Mouse (Mus musculus): ENCODE measurements around the gene Tmem147.

Gene Tmem147

GRCm38 (mm10) chr7:30728214-30728613 is 1.1 kb downstream of the Tmem147 start:
- no peak for DNase-seq (ENCODE audit: low spot score)

DNA sequence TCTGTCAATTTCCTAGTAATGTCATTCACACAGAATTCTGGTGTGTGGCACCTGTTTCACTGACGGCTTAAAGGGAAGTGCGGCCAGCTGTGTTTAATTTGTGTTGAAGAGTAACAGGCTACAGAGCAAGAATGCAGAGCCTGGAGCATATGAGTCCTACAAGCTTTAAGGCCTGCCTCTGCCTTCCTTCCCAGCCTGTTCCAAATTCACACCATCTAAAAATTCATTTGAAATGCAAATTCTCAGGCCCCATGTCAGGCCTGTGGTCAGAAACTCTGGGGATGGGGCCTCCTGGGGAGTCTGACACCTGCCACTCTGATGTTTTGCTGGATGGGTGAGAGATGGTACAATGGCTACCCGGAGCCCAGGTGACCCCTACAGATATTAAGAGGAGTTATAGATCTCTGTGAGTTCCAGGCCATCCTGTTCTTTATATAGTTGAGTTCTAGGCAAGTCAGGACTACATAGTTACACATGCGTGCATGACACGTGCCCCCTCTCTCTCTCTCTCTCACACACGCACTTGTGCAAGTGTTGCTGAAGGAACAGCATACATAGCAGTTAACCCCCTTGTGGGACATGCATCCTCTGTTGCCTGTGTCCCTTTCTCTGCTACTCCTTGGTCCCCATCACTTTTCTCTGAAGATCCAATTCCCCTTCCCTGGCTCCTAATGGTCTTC is 5.9 kb downstream of the Tmem147 start:
- DNase-seq (ENCODE audit: low spot score): no peak

DNA sequence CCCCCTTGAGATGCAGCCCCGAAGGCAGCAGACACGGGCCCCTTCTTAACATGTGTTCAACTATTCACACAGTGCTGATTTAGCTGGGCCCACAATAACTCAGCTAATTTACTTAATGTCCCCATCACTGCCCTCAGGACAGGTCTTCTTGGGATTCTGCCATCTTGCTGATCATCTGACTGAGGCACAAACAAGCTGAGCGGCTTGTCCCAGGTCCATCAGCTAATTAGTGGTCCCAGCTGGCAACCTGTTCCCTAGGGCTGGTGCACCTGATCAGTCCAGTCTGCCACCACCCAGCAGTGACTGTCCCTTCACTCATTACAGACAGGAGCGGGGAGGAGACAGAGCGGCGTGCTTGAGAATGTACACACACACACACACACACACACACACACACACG is 8.1 kb downstream of the Tmem147 start:
- no peak for DNase-seq (ENCODE audit: low spot score)

DNA sequence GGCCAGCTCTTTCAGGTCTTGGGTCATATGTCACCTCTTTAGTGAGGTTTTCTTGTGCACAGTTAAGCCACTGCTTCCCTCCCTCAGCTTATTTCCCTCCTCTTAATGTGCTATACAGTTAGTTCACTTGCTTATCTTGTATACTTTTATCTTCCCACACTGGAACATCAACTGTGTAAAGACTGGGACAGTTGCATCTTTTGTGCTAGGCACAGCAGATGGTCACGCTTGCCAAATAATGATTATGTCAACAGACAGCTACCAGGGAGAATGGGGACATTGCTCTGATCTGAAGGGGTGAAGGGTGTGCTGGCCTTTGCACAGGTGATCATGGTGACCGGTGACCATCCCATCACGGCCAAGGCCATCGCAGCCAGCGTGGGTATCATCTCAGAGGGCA is 9.7 kb downstream of the Tmem147 start:
- DNase-seq (ENCODE audit: low spot score): no peak

- DNase-seq (ENCODE audit: low spot score): no peak
These were observed 11.7 kb downstream of the Tmem147 start for GRCm38 (mm10) chr7:30717716-30718046.

- peak; percentile 60 for DNase-seq (ENCODE audit: low spot score)
These were observed 12.2 kb downstream of the Tmem147 start for GRCm38 (mm10) chr7:30717006-30717715.

DNA sequence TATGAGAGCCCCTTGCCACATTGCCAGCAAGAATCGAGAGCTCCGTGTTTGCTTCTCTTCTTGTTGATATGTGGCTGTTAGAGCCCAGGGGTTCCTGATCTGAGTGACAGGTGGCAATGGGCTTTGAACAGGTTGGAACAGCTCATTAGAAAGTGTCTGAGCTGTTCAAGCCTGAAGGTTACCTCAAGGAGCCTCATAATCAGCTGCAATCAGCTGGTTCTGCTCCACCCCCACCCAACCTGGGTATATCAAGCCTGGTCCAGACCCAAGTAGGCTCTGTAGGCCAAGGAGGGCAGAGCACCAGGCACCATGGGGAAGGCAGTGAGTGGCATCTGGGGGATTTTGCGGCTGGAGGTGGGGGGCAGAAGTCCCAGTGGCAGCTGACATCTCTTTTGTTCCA is 17.4 kb downstream of the Tmem147 start, which contains the start of gene Atp4a:
Atp4a (plus strand) TSS at position 268 of the 400 bp plus-strand sequence.
- DNase-seq (ENCODE audit: low spot score): no peak

DNA sequence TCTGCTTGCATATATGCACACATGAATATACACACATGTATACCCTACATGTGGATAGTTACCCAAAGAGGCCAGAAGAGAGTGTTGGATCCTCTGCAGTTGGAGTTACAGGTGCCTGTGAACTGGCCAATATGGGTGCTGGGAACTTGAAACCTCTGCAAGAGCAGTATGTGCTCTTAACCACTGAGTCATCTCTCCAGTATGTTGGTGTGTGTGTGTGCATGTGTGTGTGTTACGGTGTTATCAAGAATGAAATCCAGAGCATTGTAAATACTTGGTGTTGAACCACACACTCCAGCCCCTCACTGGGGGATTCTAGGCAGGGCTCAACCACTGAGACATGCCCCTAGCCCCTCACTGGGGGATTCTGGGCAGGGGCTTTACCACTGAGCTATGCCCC is 21.9 kb downstream of the Tmem147 start:
- DNase-seq (ENCODE audit: low spot score): no peak

GRCm38 (mm10) chr7:30706214-30706882 is 23.0 kb downstream of the Tmem147 start:
- no peak for DNase-seq (ENCODE audit: low spot score)

DNA sequence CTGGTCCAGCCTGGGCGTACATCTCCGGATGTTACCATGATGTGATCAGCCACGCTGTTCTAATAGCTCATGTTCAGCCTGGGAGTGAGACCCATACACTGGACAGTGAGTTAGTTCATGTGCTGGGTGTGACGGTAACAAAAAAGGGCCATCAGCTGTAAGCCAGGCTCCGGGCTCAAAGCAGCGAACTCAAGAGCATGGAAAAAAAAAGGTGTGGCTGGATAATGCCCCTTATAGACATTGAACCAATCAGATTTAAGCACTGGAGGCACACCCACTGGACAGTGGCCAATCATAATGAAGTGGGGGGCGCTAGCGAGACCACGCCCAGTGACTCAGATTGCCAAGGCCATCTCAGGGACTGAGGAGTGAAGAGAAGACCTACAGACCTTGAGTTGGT is 30.8 kb downstream of the Tmem147 start, which contains the start of gene 2200002J24Rik:
2200002J24Rik (plus strand) TSS at position 338 of the 400 bp plus-strand sequence.
- DNase-seq (ENCODE audit: low spot score): no peak

GRCm38 (mm10) chr7:30698101-30698500 is 31.2 kb downstream of the Tmem147 start:
- peak; percentile 21 for DNase-seq (ENCODE audit: low spot score)

DNA sequence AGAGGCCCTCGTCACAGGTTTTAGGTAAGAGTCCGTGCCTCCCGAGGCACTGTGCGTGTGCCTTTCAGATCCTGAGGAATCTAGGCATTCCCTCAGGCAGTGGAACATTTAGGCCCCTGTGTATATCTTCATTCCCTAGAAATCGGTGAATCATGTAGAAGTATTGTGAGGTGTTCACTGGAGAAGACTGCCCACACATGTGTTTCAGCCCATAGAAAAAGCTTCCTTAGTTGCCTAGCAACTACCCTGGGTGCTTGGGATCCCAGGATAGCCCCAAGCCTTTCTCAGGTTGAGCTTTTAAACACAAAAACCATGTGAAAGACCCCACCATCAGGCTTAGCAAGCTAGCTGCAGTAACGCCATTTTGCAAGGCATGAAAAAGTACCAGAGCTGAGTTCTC is 41.0 kb downstream of the Tmem147 start:
- no peak for DNase-seq (ENCODE audit: low spot score)

DNA sequence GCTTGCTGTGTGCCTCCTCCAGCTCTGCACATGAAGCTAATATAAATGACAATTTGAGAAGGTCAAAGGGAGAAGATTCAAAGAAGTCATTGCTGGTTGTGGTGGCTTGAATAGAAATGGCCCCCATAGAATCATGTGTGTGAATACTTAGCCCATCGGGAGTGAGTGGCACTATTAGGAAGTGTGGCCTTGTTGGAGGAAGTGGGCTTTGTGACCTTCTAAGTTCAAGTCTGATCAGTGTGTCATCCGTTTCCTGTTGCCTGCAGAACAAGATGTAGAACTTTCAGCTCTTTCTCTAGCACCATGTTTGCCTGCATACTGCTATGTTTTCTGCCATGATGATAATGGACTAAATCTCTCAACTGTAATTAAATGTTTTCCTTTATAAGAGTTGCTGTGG is 45.9 kb downstream of the Tmem147 start:
- no peak for DNase-seq (ENCODE audit: low spot score)

DNA sequence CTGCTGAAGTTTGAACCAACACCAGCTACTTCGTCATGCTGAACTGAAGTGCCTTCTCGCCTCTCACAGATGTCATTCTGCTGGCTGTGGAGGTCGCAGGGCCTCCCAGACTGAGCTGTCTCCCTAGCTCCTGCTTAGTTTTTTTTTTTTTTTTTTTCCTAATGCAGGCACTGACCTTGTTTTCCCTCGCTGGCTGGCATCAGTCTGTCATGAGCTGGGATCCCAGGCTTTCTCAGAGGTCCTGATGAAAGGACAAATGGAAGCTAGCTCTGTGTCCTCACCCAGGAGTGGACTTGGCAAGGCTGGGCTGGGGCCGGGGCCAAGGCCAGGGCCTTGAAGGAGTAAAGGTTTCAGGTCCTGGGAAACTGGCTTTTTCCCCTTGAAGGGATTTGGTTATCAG is 47.4 kb downstream of the Tmem147 start:
- no peak for DNase-seq (ENCODE audit: low spot score)

DNA sequence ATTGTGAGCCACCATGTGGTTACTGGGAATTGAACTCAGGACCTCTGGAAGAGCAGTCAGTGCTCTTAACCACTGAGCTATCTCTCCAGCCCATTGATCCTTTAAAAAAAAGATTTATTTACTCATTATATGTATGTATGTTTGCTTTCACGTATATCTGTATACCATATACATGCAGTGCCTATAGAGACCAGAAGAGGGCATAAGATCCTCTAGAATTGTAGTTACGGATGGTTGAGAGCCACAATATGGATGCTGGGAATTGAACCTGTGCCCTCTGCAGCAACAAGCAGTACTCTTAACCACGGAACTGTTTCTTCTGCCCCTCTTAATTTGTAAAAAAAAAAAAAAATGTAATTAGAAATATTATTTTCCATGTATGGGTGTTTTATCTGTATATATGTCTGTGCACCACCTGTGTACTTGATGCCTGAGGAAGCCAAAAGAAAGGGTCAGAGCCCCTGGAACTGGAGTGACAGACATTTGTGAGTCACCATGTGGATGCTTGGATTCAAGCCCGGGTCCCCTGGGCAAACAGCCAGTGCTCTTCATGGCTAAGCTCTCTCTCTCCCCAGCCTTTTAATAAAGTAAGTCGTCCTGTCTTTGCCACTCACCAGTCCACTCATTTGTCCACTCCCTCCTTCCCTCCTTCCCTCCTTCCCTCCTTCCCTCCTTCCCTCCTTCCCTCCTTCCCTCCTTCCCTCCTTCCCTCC is 50.9 kb downstream of the Tmem147 start:
- DNase-seq (ENCODE audit: low spot score): no peak

Data from lung, postnatal 25 days (tissue).